Mouse (Mus musculus) midbrain, embryonic 14.5 days (tissue): Measurements from ENCODE around the gene Rnf215. TPM values are rescaled to one million over a fixed set of nuclear protein-coding genes. Genes with fewer than 3 reads are reported as not detected.
"Not testable (repeated sequence)": the region's sequence is repeated elsewhere in the genome, so short reads cannot be mapped to it uniquely, and the experiment has no call there.

Experiments
- ATAC-seq: fragments of 200-750 bp; cut with Nextera tagmentation; 2 replicates; pipeline ENCODE4 v1.8.0; 2017; ENCODE audit warnings: moderate number of reproducible peaks, moderate library complexity; ENCODE audit not compliant: low FRiP score, low TSS enrichment
- DNase-seq: peaks from one replicate; pipeline ENCODE4 v3.0.0-alpha.2; 2015
- H3K27ac ChIP-seq: fragments of 300-500 bp; sonication (generic); replicated peaks from 2 replicates; pipeline ENCODE4 v1.5.1; 2014; ENCODE audit warnings: mild to moderate bottlenecking, low read depth, low read length, moderate library complexity
- H3K27me3 ChIP-seq: fragments of 300-500 bp; sonication (generic); 2 replicates; pipeline ENCODE4 v1.6.1; 2014; ENCODE audit warnings: low read length, control low read depth, mixed read lengths; ENCODE audit not compliant: control insufficient read depth, insufficient read depth
- H3K36me3 ChIP-seq: fragments of 300-500 bp; sonication (generic); 2 replicates; pipeline ENCODE4 v1.6.1; 2014; ENCODE audit warnings: low read length, control low read depth; ENCODE audit not compliant: control insufficient read depth, insufficient read depth
- H3K4me1 ChIP-seq: fragments of 300-500 bp; sonication (generic); 2 replicates; pipeline ENCODE4 v1.6.1; 2014; ENCODE audit warnings: mild to moderate bottlenecking, antibody characterized with exemption, low read length, control low read depth; ENCODE audit not compliant: control insufficient read depth, insufficient read depth
- H3K4me2 ChIP-seq: fragments of 300-500 bp; sonication (generic); 2 replicates; pipeline ENCODE4 v1.6.1; 2014; ENCODE audit warnings: mild to moderate bottlenecking, low read length, moderate library complexity
- H3K4me3 ChIP-seq: fragments of 300-500 bp; sonication (generic); replicated peaks from 2 replicates; pipeline ENCODE4 v1.5.1; 2014; ENCODE audit warnings: low read depth, low read length
- H3K9ac ChIP-seq: fragments of 300-500 bp; sonication (generic); replicated peaks from 2 replicates; pipeline ENCODE4 v1.6.1; 2014; ENCODE audit warnings: mild to moderate bottlenecking, low read length, moderate library complexity
- H3K9me3 ChIP-seq: fragments of 300-500 bp; sonication (generic); 2 replicates; pipeline ENCODE4 v1.6.1; 2016; ENCODE audit warnings: low read length, control low read depth, mixed read lengths; ENCODE audit not compliant: control insufficient read depth
- WGBS: fragments of 180-500 bp; shearing (Covaris S2); extraction: QIAGEN DNeasy Blood & Tissue Kit; methylation state at CpG from one replicate; pipeline ENCODE4 v1.1.7; 2014; 5-methylcytosine and 5-hydroxymethylcytosine counted together
- polyA plus RNA-seq: library from polyadenylated mRNA; unstranded; fragments of >200 nt; fragmentation: Nextera tagmentation; extraction: Ambion mirVana; gene quantifications from 2 replicates; pipeline ENCODE4 v1.2.1, GENCODE M21; 2014

The Rnf215 gene
- polyA plus RNA-seq, 1 experiment from 2014 or later: 52.7 TPM

DNA sequence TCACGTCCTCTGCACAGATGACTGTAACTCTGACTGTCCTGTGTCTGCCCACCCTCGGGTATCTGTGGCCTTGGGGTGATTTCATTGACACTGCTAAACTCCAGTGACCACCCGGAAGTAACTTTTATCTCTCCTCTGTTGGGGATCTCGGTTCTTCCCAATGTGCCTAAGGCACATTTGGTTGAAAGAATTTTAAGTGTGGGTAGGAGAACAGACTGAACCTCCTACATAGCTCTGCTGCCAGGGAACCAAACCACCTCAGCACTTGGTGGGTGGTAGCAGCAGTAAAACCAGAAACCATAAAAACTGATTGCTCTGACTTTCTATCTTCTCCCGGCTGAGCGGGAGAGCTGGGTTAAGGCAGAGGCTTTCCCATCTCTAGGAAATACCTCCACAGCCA lies 29.6 kb upstream of the Rnf215 start:
- H3K4me3 ChIP-seq: no peak overlapping the region
- H3K4me2 ChIP-seq: no peak overlapping the region
- no peaks in the 10 kb centered on the region for H3K27me3 ChIP-seq
- no peak for DNase-seq
- H3K4me1 ChIP-seq: no peaks in the 10 kb centered on the region
- peaks cover 6% of the 10 kb centered on the region for H3K36me3 ChIP-seq
- ATAC-seq: no peak
- 85% methylated on average over 6 of the region's 6 CpGs for WGBS
- no peak overlapping the region for H3K27ac ChIP-seq
- H3K9me3 ChIP-seq: no peaks in the 10 kb centered on the region
- H3K9ac ChIP-seq: no peak overlapping the region

DNA sequence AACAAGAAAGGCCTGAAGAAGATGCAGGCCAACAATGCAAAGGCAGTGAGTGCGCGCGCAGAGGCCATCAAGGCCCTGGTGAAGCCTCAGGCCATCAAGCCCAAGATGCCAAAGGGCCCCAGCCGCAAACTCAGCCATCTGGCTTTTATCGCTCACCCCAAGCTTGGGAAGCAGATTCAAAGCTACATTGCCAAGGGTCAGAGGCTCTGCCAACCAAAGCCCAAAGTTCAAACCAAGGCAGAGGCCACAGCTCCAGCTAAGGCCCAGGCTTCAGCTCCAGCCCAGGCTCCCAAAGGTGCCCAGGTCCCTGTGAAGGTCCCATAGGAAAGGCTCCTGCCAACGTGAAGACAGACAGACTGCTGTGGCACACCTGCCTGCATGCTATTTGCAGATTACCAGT lies 27.1 kb upstream of the Rnf215 start:
- not testable (repeated sequence) for H3K4me2 ChIP-seq, H3K27ac ChIP-seq, H3K9me3 ChIP-seq, H3K4me3 ChIP-seq, H3K4me1 ChIP-seq, H3K36me3 ChIP-seq, DNase-seq, H3K9ac ChIP-seq, H3K27me3 ChIP-seq, ATAC-seq
- WGBS: 93% methylated on average over 6 of the region's 6 CpGs

DNA sequence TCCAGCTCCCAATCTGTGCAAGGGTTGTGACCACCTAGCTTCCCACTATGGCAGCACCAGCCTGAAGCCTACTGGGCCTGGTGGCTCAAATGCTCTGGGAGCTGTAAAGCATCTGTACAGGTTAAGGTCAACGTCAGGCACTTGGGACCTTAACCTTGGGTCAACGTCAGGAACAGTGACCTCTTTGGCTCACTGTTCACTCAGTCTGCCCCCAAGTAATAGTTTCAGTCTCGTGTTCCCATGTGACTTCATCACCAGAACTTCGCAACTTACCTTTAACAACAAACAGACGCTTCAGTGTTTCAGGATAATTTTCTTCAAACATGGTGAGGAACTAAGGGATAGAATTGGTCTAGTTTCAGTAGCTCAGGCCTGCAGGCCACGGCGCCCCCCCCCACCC lies 26.3 kb upstream of the Rnf215 start:
- DNase-seq (no peak), ATAC-seq (no peak)
- Histone ChIP-seq H3K36me3 (peaks cover 5% of the 10 kb centered on the region; the same call in 1 of the 2 replicates), H3K27me3 (no peaks in the 10 kb centered on the region), H3K4me3 (no peak overlapping the region), H3K27ac (no peak overlapping the region), H3K4me1 (no peaks in the 10 kb centered on the region), H3K9ac (no peak overlapping the region), H3K9me3 (no peaks in the 10 kb centered on the region), H3K4me2 (no peak overlapping the region)
- WGBS: 87% methylated on average over 7 of the region's 7 CpGs

DNA sequence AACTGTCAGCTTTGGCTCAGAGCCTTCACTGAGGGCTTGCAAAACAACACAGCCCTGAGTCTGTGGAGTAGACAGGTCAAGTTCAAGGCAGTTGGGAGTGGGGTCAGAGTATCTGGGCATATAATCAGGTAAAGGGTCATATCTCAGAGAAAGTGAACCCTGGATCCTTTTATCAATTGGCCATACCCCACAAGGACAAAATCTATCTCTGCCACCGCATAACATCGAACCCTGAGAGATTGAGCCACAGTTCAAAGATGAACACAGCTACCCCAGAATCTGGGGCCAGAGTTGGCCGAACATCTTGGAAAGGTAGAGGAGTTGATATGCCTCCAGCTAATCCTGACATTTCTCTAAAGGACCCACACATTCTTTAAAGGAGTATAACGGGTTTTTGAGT lies 23.0 kb upstream of the Rnf215 start:
- DNase-seq: no peak
- no peak overlapping the region for H3K4me3 ChIP-seq
- no peak overlapping the region for H3K4me2 ChIP-seq
- no peak overlapping the region for H3K27ac ChIP-seq
- ATAC-seq: no peak
- H3K36me3 ChIP-seq: peaks cover 5% of the 10 kb centered on the region; the same call in 1 of the 2 replicates
- no peaks in the 10 kb centered on the region for H3K9me3 ChIP-seq
- 90% methylated on average over 4 of the region's 4 CpGs for WGBS
- H3K4me1 ChIP-seq: no peaks in the 10 kb centered on the region
- no peaks in the 10 kb centered on the region; the same call in 1 of the 2 replicates for H3K27me3 ChIP-seq
- no peak overlapping the region for H3K9ac ChIP-seq

DNA sequence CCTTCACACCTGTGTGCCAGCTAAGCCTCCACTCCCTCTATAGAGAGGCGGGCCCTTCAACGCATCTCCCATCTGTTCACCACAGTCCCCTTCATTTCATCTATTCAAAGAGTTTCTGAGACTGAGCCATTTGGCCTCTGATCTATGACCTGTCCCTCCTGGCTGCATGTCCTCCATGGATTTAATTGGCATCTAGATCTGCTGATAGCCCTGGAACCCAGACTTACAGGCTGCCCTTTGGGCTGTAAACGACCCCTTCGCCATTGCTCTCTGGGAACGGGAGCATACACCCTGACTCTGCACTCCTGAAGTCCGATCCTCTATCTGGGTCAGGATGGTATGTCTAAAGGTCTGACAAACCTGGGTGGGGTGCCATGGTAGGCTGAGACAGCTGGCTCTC lies 22.1 kb upstream of the Rnf215 start:
- ATAC-seq: no peak
- H3K9me3 ChIP-seq: no peaks in the 10 kb centered on the region
- H3K27ac ChIP-seq: no peak overlapping the region
- peaks cover 5% of the 10 kb centered on the region; the same call in 1 of the 2 replicates for H3K36me3 ChIP-seq
- DNase-seq: no peak
- no peak overlapping the region for H3K4me3 ChIP-seq
- H3K27me3 ChIP-seq: no peaks in the 10 kb centered on the region; the same call in 1 of the 2 replicates
- H3K4me1 ChIP-seq: peaks cover 4% of the 10 kb centered on the region
- no peak overlapping the region for H3K4me2 ChIP-seq
- no peak overlapping the region for H3K9ac ChIP-seq
- 92% methylated on average over 6 of the region's 6 CpGs for WGBS

DNA sequence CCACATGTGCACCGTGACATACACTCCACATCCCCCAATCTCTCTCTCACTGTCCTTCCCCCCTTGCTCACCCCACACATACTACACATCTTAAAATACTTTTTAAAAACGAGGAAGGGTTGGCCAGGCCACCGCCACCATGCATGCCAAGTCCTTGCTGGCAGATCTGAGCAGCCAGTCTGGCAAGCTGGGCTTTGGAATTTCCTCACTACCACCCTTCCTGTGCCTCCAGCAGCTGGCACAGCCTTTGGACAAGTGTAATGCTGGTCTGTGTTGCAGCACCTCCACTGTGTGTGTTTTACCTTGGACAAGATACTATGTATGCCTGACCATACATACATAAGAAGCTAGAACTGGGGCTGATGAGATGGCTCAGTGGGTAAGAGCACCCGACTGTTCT lies 21.5 kb upstream of the Rnf215 start:
- Histone ChIP-seq H3K9ac (no peak overlapping the region), H3K9me3 (no peaks in the 10 kb centered on the region), H3K27me3 (no peaks in the 10 kb centered on the region; the same call in 1 of the 2 replicates), H3K4me2 (no peak overlapping the region), H3K36me3 (peaks cover 5% of the 10 kb centered on the region; the same call in 1 of the 2 replicates), H3K4me3 (no peak overlapping the region), H3K27ac (no peak overlapping the region), H3K4me1 (peaks cover 10% of the 10 kb centered on the region)
- no peak for ATAC-seq
- 84% methylated on average over 4 of the region's 4 CpGs for WGBS
- DNase-seq: no peak

DNA sequence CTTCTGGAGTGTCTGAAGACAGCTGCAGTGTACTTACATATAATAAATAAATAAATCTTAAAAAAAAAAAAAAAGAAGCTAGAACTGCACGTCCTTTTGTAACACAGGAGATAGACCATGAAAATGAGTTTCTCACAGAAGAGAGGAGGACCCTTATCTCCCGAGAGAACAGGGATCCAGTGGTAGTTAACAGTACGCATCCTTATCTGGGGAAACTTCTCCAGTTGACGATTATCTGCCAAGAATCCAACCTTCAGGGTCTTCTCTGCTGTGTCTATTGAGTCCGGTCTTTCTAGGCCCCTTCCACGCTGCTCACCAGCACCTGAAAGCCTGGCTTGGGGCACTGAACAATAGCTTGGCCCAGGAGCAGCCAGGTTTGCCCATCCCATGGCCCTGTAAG lies 21.0 kb upstream of the Rnf215 start:
- peaks cover 5% of the 10 kb centered on the region; the same call in 1 of the 2 replicates for H3K36me3 ChIP-seq
- WGBS: 83% methylated on average over 6 of the region's 6 CpGs
- no peak overlapping the region for H3K9ac ChIP-seq
- no peak overlapping the region for H3K4me2 ChIP-seq
- DNase-seq: no peak
- H3K27me3 ChIP-seq: no peaks in the 10 kb centered on the region; the same call in 1 of the 2 replicates
- ATAC-seq: no peak
- peaks cover 10% of the 10 kb centered on the region for H3K4me1 ChIP-seq
- no peak overlapping the region for H3K27ac ChIP-seq
- no peaks in the 10 kb centered on the region for H3K9me3 ChIP-seq
- no peak overlapping the region for H3K4me3 ChIP-seq

DNA sequence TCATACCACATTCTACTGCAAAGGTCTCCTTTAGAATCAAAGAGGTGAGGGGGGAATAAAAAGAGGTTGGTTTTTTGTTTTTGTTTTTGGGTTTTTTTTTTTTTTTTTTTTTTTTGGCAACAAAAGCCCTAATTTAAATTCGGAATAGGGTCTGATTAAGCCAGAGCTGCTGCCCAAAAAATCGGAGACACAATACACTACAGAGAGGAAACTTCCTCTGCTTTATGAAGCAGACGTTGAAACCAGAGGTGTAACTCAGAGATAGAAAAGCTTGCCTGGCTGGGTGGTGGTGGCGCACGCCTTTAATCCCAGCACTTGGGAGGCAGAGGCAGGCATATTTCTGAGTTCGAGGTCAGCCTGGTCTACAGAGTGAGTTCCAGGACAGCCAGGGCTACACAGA lies 20.5 kb upstream of the Rnf215 start:
- ATAC-seq, H3K4me2 ChIP-seq, H3K4me1 ChIP-seq, H3K9ac ChIP-seq, H3K36me3 ChIP-seq, H3K27me3 ChIP-seq, H3K9me3 ChIP-seq, H3K4me3 ChIP-seq, DNase-seq, H3K27ac ChIP-seq: not testable (repeated sequence)
- WGBS: 78% methylated on average over 6 of the region's 6 CpGs

DNA sequence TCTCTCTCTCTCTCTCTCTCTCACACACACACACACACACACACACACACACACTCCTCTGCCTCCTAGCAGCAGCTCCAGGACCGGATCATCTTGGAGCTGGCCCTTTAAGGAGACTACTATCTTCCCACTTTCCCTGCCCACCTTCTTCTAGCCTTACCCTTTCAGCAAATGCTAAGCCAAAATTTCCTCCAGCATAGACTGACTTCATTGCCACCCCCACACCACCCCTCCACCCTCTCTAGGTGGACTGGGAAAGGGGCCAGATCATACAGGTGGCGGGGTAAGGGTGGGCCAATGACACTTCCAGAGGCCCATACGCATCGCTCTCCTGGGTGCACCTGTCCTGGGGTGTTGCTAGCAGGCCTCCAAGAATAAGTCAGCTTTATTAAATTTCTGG lies 19.6 kb upstream of the Rnf215 start:
- no peak overlapping the region for H3K27ac ChIP-seq
- H3K36me3 ChIP-seq: peaks cover 2% of the 10 kb centered on the region; the same call in 1 of the 2 replicates
- 88% methylated on average over 4 of the region's 4 CpGs for WGBS
- no peak overlapping the region for H3K4me3 ChIP-seq
- ATAC-seq (no peak), DNase-seq (no peak)
- H3K9me3 ChIP-seq: no peaks in the 10 kb centered on the region
- peaks cover 10% of the 10 kb centered on the region for H3K4me1 ChIP-seq
- H3K9ac ChIP-seq: no peak overlapping the region
- no peaks in the 10 kb centered on the region; the same call in 1 of the 2 replicates for H3K27me3 ChIP-seq
- no peak overlapping the region for H3K4me2 ChIP-seq
